Mouse (Mus musculus) embryonic fibroblast, embryonic 13.5 days (primary cell): ENCODE data around the gene Tmem115. TPM values are rescaled to one million over a fixed set of nuclear protein-coding genes. Genes with fewer than 3 reads are reported as not detected.
"Not testable (repeated sequence)": the region's sequence is repeated elsewhere in the genome, so short reads cannot be mapped to it uniquely, and the experiment has no call there.

Experiments used
- H3K27ac ChIP-seq: 2 replicates; pipeline ENCODE4 v1.5.1; 2012; ENCODE audit warnings: low read length, control low read depth, inconsistent platforms; ENCODE audit not compliant: insufficient read depth
- H3K4me1 ChIP-seq: 2 replicates; pipeline ENCODE4 v1.6.1; 2011; ENCODE audit warnings: low read length; ENCODE audit not compliant: control insufficient read depth, insufficient read depth
- H3K4me3 ChIP-seq: 2 replicates; pipeline ENCODE4 v1.5.1; 2011; ENCODE audit warnings: mild to moderate bottlenecking, control low read depth, low read length; ENCODE audit not compliant: insufficient read depth
- CTCF ChIP-seq: IDR thresholded peaks from 2 replicates; pipeline ENCODE4 v1.5.1; 2011; ENCODE audit warnings: mild to moderate bottlenecking, control low read depth, low read length, moderate library complexity, borderline replicate concordance; ENCODE audit not compliant: insufficient read depth
- POLR2A ChIP-seq: IDR thresholded peaks from 2 replicates; pipeline ENCODE4 v1.6.1; 2011; ENCODE audit warnings: low read depth, mild to moderate bottlenecking, control low read depth, low read length, moderate library complexity
- polyA plus RNA-seq: library from polyadenylated mRNA; stranded (reverse); fragments of >200 nt; gene quantifications from 2 replicates; pipeline ENCODE4 v1.2.4, GENCODE M21; 2011; ENCODE audit warnings: low read depth; ENCODE audit not compliant: missing spikeins, insufficient read length

Gene Tmem115
- polyA plus RNA-seq, 1 experiment = 21.4 TPM

DNA sequence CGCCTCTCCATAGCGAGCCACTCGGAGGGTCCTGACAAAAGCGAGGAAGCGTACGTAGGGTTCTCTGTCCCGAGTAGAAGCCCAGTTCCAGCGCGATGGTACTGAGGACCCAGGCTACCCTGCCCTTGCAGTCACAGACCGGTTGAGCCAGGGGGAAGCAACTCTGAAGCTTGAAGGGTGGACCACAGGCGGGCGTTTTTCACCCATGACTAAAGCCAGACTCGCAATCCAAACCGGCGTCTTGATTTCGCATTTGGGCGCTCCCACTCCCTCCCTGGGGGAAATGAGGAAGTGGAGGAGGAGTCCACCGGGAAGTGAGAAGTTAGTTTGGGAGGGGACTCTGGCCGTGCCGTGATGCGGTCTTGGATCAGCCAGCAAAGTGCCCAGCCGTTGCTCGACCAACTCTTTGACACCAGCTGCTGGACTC, 21.3 kb downstream of the Tmem115 start:
- H3K4me3 ChIP-seq = peak overlapping the region; percentile 76
- peak overlapping the region; percentile 95 for H3K27ac ChIP-seq
- H3K4me1 ChIP-seq = peaks cover 12% of the 10 kb centered on the region
- TF ChIP-seq POLR2A = peak; percentile 71
- TF ChIP-seq CTCF = no peak

DNA sequence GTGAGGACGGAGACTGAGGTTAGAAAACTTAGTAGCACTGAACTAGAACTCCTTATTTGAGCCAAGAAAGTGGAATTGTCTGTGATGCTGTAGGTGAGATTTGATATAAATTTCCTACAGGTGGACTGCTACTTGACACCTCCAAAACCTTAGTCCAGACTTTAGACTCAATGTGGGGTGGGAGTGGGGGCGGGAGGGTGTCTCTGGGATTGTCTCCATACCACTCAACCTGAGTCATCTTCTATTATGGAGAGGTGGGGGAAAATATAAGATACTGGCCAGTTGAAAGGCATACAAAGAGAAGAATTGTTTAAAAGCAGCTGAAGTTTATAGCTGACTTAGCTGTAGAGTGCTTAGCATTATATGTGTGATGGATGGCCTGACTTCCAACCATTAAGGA, 22.0 kb downstream of the Tmem115 start:
- Histone ChIP-seq H3K27ac (peak overlapping the region; percentile 95), H3K4me1 (peaks cover 12% of the 10 kb centered on the region), H3K4me3 (peak overlapping the region; percentile 76)
- TF ChIP-seq POLR2A (no peak), CTCF (no peak)

DNA sequence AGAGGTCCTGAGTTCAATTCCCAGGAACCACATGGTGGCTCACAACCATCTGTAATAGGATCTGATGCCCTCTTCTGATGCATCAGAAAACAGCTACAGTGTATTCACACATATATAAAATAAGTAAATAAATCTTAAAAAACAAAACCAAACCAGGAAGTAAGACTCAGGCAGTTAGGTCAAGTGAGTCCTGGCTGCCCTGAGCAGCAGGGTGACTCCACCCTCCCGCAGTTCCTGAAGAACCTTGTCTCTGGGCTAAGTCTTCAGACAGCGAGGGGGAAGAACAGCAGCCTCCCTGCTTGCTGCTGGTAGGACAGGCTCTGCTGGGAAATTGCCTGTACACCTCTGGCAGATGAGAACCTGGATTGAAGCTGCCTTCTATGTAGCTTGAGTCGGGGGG, 22.6 kb downstream of the Tmem115 start:
- TF ChIP-seq CTCF = no peak
- no peak for TF ChIP-seq POLR2A
- Histone ChIP-seq H3K27ac (peak overlapping the region; percentile 7; the same call in 1 of the 2 replicates), H3K4me1 (peaks cover 12% of the 10 kb centered on the region; the same call in 1 of the 2 replicates), H3K4me3 (peak overlapping the region; percentile 76)

DNA sequence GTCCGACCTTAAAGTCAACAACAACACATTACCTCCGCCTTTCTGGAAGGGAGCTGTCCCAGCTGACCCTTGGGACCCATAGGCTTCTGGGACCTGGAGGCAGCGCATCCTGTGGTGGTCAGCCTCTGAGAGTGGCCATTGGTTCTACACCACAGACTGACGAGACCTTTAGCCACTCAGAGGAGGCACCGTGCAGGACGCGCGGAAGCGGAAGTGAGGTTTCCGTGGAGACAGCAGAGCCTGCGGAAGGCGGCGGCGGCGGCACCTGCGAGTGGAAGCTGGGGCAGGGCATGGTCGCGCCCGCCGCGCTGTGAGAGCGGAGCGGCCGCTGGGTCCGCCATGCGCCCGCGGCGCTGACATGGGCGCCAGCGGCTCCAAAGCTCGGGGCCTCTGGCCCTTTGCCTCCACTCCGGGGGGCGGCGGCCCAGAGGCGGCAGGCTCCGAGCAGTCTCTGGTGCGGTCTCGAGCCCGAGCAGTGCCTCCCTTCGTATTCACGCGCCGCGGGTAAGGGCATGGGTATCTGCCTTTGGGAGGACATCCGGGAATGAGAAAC, 29.4 kb downstream of the Tmem115 start, which contains the start of gene Tusc2:
Gene Tusc2 (plus strand): TSS at position 227 of the 553 bp plus-strand sequence.
- H3K4me1 ChIP-seq = peaks cover 4% of the 10 kb centered on the region; the same call in 1 of the 2 replicates
- H3K27ac ChIP-seq = no peak within 1 kb of the TSS
- peak; percentile 68 for TF ChIP-seq POLR2A
- TF ChIP-seq CTCF = no peak
- peak within 1 kb of the TSS; percentile 57 for H3K4me3 ChIP-seq

DNA sequence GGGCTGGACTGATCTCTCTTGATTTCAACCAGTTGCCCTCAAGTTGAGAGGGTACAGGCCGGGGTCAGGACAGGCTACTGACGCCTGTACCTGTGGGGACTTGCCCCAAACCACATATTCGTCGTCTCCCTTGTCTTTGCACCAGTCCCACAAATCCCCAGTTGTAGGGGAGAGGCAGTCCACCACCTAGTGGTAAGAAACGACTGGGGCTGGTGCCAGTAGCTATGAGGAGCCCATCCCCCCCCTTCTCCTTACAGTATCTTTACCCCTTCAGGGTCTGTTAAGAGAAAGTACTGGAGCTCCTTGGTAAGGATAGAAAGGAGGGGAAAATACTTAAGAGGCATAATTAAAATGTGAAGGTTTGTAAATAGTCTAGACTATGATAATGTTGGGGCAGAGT, 31.8 kb downstream of the Tmem115 start:
- H3K27ac ChIP-seq, H3K4me3 ChIP-seq: not testable (repeated sequence)

DNA sequence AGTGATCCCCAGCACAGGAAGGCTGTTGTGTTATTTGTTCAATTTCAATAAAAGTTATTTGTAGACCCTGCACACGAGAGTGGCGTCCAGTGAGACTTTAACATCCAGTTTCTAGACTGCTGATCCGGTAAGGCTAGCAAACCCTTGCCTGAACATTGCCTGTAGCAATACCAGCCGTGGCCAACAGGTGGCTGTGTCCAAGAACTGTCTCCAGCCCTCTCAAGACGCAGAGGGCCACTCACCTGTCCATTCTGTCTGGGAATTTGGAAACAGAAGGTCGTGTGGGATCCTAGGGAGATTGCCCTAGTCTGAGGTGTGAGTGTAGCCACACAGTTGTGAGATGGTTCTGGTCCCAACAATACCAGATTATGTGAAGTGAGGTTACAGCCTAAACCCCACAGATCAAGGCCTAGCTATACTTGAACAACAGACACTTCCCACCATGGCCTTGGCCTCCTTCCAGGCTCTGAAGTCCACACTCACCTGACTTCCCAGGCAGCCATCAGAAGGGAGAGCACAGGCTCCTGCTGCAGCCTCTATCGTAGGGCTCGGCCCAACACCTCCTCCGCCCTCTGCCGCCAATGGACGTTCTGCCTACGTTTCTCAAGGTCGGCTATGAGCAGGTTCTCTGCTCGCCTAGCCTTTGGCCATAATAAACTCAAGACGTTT, 32.4 kb downstream of the Tmem115 start:
- H3K27ac ChIP-seq = no peak overlapping the region

More for the DNA sequence above, 31.8 kb downstream of the Tmem115 start:
- H3K4me1 ChIP-seq = not testable (repeated sequence)

DNA sequence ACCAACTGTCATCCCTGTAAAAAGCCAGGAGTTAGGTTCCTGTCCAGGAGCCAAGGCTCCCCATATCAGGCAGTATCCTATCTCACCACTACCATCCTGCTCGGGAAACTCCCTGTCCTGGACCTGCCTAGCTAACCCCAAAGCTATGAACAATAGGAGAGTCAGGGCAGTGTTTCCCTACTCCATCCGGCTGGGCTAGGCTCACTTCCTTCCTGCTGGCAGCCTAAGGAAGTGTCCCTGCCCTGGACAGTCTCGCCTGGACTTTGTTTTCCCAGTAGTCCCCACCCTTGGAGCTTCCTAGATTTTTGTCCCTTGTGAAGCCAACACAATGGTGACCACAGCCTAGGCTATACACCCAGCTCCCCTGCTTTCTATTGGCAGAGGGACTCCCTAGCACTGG, 33.1 kb downstream of the Tmem115 start:
- H3K4me1 ChIP-seq = peaks cover 4% of the 10 kb centered on the region; the same call in 1 of the 2 replicates
- no peak overlapping the region for H3K27ac ChIP-seq
- TF ChIP-seq CTCF (no peak), POLR2A (no peak)
- H3K4me3 ChIP-seq = no peak overlapping the region

More for the DNA sequence above, 32.4 kb downstream of the Tmem115 start:
- peak; percentile 83; the same call in 1 of the 2 replicates for TF ChIP-seq CTCF
- TF ChIP-seq POLR2A = no peak
- peaks cover 4% of the 10 kb centered on the region; the same call in 1 of the 2 replicates for H3K4me1 ChIP-seq
- H3K4me3 ChIP-seq = no peak overlapping the region

DNA sequence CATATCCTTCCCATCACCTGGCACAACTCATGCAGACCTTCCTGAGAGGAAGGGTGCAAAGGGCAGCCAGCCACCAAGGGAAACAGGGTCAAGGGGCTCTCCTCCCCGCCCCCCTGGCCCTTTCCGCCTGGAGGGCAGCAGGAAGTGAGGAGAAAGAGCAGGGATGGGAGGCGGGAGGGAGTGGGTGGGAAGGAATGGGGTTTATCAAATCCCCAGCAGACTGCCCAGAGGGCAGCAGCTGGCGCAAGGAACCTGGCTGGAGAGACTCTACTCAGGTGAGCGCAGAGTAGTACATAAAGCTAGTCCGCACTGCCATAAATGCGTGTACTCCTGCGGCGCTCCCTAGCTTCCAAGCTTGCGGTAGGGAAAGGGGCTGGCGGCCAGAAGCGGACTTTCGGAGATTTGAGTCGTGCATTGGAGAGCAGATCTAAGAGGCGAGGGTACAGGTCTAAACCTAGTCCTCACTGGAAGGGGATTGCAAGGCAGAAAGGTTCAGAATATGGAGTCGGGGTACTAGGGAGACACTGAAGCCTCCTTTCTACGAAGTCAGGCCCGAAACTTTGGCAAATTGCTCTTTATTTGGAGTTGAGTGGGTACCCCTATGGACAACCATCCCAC, 34.1 kb downstream of the Tmem115 start, which contains the start of gene Hyal2:
Gene Hyal2 (plus strand): TSS at position 244 of the 618 bp plus-strand sequence.
- peak within 1 kb of the TSS; percentile 81 for H3K4me3 ChIP-seq
- TF ChIP-seq POLR2A = no peak
- TF ChIP-seq CTCF = no peak
- peak within 1 kb of the TSS; percentile 31; the same call in 1 of the 2 replicates for H3K27ac ChIP-seq
- H3K4me1 ChIP-seq = peaks cover 4% of the 10 kb centered on the region; the same call in 1 of the 2 replicates

DNA sequence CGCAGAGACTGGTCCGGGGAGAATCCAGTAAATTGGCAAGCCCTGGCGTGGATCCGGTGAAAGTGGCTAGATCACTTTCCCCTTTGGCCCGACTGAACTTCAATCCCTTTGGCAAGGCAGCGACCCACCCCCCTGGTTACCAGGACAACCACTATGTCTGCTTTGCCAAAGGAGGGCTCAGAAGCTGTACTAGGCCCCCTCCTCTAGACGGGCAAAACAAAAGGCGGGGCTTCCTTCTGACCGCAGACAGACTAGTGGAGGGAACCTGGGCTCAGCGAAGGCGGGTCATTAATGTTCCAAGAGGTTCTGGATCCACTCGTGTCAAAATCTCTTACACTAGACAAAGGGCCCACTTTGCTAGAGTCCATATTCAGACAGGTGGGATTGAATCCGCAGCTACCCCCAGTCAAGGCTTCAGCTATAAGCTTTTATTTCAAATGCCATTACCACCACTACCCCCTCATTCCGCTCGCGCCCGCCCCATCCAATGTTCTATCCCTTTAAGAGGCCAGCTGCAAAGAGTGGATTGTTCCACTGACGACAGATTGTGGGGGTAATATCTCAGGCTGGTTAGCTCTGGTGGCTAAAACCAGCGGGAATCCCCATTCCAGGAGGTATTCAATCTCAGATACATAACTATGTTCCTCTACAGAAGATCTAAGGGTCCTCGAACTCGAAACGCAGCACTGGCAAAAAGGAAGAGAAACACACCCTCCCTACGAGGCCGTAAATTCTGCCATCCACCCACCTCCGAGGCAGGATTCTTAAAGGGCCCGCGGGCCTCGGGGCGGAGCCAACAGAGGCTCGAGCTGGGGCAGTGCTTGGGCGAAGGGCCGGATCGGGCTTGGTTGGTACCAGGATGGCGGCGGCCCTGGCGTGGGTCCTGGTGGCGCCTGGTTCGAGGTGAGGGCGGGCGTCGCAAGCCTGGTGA, 34.9 kb downstream of the Tmem115 start:
- peaks cover 4% of the 10 kb centered on the region; the same call in 1 of the 2 replicates for H3K4me1 ChIP-seq
- H3K4me3 ChIP-seq = peak overlapping the region; percentile 81
- peak overlapping the region; percentile 31; the same call in 1 of the 2 replicates for H3K27ac ChIP-seq
- TF ChIP-seq POLR2A (peak; percentile 68), CTCF (no peak)
